Mouse (Mus musculus): Measurements from ENCODE around the gene Rassf5. TPM values are rescaled to one million over a fixed set of nuclear protein-coding genes. Genes with fewer than 3 reads are reported as not detected.
"Not testable (repeated sequence)": the region's sequence is repeated elsewhere in the genome, so short reads cannot be mapped to it uniquely, and the experiment has no call there.

The Rassf5 gene
- total RNA-seq, 2 experiments from 2014 or later: 25.1 to 25.8 TPM

DNA sequence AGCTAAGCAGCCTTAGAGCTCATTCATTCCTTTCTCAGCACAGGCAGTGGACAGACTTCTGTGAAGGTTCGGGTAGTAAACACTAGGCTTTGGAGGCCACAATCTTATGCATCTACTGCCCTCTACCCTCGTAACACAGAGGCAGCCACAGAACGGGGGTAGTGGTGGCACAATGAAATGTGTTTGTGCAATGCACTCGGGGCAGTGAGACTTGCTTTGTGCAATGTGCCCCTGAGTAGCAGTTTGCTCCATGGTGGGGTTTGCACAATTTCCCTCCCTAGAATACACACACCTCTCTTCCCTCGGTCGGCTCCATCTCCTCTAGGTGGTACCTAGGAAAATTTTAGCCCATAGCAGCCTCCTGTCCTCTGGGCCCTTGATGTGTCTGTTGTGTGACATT lies 58.1 kb downstream of the Rassf5 start:
- intact Hi-C loops (cut with DNase I): no loop called here
- no peak for DNase-seq (ENCODE audit: low spot score in 2 of 2)

GRCm38 (mm10) chr1:131185821-131186506 lies 59.1 kb downstream of the Rassf5 start:
- intact Hi-C loops (cut with DNase I): no loop called here
- peak; percentile 43 to 53 for DNase-seq (ENCODE audit: low spot score in 2 of 2)

GRCm38 (mm10) chr1:131184956-131185660 lies 60.0 kb downstream of the Rassf5 start:
- DNase-seq (ENCODE audit: low spot score in 2 of 2): no peak
- intact Hi-C loops (cut with DNase I): no loop called here

DNA sequence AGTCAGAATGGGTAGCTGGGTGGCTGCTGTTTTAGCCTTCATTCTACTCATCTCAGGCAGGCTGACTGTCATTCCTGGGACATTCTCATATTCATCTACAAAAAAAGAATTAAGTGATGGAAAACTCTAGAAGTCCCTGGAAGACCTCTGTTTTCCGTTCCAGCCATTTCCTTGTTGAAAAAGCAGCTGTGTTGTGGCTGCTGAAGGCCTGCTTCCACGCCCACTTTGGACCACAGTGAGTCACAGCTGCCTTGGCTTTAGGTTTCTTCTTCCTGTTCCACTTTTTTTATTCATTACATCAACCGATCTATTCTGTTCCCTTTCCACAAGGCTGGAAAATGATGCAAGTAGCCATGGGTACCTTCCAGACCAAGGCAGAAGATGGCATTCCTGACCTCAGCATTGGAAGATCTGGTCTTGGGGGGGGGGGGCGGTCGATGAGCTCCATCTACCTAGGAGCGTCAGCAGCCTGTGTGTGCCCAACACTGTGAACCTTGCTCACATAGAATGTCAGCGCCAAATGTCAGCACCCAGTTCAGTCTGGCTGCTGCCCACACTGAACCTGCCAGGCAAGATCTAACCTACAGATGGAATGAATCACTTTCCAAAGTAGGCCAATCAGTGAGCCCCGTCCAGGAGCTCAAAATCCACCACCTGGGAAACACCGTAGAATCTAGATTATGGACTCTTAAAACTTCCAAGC lies 60.7 kb downstream of the Rassf5 start:
- intact Hi-C loops (cut with DNase I): no loop called here
- DNase-seq (ENCODE audit: low spot score in 2 of 2): peak in 1 of 2 experiments; percentile 32

DNA sequence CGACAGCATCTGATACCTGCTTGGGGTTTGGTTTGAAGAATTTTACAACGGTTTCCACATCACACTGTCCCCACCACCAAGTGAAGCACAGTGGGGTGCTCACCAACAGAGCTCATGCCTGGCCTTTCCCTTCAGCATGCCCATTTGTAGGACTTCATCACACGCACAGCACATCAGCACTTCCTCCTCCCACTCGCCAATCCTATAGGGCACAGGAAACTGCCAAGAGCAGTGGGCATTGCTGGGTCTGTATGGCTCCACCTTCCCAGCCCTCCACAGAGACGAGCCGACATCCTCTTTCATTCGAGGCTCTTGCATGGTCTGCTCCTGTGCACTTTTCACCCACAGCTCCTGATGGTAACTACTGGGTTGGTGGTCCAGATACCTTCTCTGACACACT lies 61.9 kb downstream of the Rassf5 start:
- no peak for DNase-seq (ENCODE audit: low spot score in 2 of 2)
- intact Hi-C loops (cut with DNase I): loop anchor here (2.0 kb wide), 1 partner anchor 64 kb away; no protein-coding TSS in a partner anchor

- intact Hi-C loops (cut with DNase I): loop anchor here (2.0 kb wide), 1 partner anchor 65 kb away; no protein-coding TSS in a partner anchor
- DNase-seq (ENCODE audit: low spot score in 2 of 2): peak; percentile 83 to 85
Measured at GRCm38 (mm10) chr1:131181642-131182527, 63.2 kb downstream of the Rassf5 start.

DNA sequence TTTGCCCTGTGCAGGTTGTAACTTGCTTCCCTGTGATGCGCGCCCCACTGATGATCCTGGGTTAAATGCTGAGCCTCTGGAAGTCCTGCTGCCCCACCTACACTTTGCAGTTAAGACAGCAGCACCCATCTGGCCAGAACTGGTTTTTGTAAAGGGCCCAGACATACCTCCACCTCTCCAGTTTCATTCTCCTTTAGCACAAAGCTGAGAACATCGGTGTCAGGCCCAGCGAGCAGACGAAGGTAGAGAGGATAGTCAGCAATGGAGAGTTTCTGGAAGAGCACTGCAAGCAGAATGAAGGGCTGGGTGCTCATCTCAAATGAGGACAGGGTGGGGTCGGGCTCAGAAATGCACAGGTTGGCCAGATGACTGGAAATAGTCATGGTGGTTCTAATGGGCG lies 64.7 kb downstream of the Rassf5 start:
- intact Hi-C loops (cut with DNase I): no loop called here
- DNase-seq (ENCODE audit: low spot score in 2 of 2): no peak

DNA sequence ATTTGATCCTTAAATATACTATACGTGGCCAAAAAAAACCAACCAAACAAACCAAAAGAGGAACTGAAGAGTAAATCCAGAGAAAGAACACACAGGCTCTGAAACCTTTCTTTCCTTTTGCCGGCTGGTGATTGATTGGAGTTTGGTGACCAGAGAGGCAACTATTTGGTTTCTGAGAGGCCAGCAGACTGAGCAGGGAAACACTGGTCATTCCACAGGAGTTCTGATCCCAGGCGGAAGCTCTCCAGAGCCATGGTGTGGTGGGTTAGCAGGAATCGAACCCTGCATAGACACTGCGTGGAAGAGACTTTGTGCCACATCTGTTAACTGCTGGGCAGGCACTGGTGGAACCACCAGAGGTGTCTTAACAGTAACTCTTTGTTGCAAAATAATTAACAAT lies 67.0 kb downstream of the Rassf5 start:
- no peak for DNase-seq (ENCODE audit: low spot score in 2 of 2)
- intact Hi-C loops (cut with DNase I): no loop called here

GRCm38 (mm10) chr1:131177249-131177648 lies 67.8 kb downstream of the Rassf5 start:
- intact Hi-C loops (cut with DNase I): no loop called here
- no peak for DNase-seq (ENCODE audit: low spot score in 2 of 2)

DNA sequence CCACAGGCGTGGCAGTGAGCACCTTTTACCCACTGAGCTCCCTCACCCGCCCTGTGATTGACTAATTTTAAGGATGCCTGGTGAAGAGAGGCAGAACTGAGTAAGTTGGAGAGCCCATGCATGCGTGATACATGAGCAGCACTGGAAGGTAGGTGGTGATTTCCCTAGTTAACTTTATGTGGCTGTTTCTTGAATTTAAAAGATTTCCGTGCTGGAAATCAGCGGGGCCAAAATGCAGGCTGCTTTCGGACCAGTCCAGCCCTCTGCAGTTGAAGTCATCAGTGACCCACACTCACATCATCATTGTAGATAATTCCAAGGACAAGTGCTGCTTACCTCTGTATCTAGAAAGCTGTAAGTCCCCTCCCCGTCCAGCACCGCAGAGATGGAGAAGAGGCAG lies 69.2 kb downstream of the Rassf5 start:
- no peak for DNase-seq (ENCODE audit: low spot score in 2 of 2)
- intact Hi-C loops (cut with DNase I): no loop called here

DNA sequence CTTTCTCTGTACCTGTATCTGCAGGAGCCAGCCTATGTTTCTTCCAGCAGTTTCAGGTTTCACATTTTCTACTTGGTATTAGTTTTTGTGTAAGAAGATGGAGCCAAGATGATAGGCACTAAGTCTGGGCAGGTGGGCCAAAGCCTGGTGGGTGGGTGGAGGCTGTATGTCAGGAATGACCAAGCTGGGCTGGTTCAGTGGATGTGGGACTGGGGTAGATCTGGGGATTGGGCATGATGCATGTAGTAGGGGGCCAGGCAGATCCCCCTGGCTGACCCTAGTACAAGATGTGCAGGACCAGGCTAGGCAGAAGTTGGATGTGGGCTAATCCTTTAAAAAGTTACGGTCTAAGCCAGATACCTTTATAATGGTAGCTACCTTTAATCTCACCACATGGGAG lies 69.9 kb downstream of the Rassf5 start:
- DNase-seq (ENCODE audit: low spot score in 2 of 2): no peak
- intact Hi-C loops (cut with DNase I): no loop called here

DNA sequence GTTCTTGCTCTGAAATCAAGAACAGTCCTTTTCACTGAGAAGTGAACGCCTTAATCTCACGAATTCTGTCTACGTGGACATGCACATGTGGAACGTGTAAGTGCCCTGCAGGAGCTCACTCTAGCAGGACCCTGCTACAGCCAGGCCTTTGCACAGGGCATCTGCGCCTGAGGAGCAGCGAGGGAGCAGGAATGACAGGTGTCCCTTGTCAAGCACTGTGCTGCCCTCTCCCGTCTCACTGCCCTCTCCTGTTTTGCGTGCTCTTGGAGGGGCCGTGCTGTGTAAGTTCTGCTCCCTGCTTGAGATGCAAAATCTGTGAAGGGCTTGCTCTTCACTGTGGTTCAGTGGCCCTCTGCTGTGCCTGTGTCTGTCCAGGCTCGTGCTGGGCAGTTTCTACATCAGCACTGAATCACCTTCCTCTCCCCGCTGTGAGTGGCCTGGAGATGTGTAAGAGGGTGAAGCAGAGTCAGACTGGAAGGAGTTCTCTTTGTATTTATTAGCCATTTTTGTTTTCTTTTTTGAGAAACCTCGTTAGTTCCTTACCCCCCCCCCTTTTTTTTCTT lies 70.7 kb downstream of the Rassf5 start:
- DNase-seq (ENCODE audit: low spot score in 2 of 2): no peak
- intact Hi-C loops (cut with DNase I): no loop called here

GRCm38 (mm10) chr1:131173809-131174208 lies 71.2 kb downstream of the Rassf5 start:
- no peak for DNase-seq (ENCODE audit: low spot score in 2 of 2)
- intact Hi-C loops (cut with DNase I): no loop called here

GRCm38 (mm10) chr1:131173001-131173400 lies 72.1 kb downstream of the Rassf5 start:
- intact Hi-C loops (cut with DNase I): no loop called here
- no peak for DNase-seq (ENCODE audit: low spot score in 2 of 2)

DNA sequence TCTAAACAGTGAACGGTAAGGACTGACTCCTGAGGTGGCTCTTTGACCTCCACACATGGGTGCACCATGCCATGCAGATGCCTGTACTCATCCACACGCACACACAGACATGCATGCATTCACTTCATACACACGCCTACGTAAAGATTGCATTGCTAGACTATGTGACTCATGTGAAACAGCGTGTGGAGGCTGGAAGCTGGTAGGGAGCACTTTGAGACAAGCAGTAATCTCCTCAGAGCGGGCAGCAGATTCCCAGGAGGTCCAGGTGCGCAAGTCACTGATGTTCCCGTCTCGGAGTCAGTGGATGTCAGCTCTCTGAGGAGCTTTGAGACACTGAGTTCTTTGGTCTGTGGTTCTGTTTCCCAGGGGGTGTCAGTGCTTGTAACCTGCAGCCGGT lies 77.4 kb downstream of the Rassf5 start:
- DNase-seq (ENCODE audit: low spot score in 2 of 2): peak in 1 of 2 experiments; percentile 20
- intact Hi-C loops (cut with DNase I): no loop called here

DNA sequence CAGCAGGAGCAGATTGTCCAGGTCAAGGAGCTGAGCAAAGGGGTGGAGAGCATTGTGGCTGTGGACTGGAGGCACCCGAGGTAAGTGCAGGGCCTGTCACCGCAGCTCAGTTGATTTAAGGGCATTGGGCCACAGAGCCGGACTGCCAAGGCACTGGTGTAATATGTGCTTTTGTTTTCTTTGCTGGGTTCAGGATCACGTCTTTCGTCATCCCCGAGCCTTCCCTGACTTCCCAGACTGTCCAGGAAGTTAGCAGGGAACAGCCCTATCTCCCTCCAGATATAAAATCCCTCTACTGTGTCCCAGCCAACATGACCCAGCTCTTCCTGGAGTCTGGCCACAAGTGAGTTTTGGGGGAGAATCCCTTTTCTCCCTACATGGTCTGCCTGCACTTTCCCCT lies 80.6 kb downstream of the Rassf5 start:
- no peak for DNase-seq (ENCODE audit: low spot score in 2 of 2)
- intact Hi-C loops (cut with DNase I): no loop called here

DNA sequence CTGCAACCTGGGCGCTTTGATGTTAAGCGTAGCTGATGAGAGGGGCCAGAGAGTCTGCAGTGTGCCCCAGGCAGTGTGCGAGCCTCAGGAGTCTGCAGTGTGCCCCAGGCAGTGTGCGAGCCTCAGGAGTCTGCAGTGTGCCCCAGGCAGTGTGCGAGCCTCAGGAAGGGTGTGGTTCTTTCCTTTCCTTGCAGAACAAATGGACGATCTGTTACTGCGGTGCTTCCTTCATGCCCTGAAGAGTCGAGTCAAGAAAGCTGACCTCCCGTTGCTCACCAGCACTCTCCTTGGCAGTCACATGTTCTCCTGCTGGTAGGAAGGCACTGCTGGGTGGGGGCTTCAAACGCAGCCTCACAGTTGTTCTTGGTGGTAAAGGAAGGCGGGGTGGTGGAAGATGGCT lies 84.0 kb downstream of the Rassf5 start:
- no peak for DNase-seq (ENCODE audit: low spot score in 2 of 2)
- intact Hi-C loops (cut with DNase I): no loop called here

DNA sequence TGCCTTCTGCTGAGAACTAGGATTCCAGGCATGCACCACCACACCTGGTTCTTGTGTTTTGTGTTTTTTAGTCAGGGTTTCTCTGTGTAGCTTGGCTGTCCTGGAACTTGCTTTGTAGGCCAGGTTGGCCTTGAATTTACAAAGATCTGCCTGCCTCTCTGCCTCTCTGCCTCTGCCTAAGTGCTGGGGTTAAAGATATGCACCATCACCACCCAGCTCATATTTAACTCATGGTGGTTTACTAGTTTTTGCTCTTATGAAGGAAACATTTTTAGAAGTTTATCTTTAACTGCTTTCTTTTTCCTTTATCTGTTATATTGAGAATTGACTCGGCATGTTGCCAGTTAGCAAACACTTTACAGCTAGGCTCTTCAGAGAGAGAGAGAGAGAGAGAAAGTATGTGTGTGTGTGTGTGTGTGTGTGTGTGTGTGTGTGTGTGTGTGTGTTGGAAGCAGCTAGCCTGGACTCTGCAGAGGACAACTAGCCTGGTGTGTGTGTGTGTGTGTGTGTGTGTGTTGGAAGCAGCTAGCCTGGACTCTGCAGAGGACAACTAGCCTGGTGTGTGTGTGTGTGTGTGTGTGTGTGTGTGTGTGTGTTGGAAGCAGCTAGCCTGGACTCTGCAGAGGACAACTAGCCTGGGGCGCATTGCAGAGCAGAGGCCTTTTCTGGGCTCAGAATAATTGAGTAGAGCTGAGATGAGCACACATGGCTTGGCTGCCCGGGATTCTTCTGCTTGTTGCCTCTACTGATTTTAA lies 85.3 kb downstream of the Rassf5 start:
- intact Hi-C loops (cut with DNase I); DNase-seq (ENCODE audit: low spot score in 2 of 2): not testable (repeated sequence)

DNA sequence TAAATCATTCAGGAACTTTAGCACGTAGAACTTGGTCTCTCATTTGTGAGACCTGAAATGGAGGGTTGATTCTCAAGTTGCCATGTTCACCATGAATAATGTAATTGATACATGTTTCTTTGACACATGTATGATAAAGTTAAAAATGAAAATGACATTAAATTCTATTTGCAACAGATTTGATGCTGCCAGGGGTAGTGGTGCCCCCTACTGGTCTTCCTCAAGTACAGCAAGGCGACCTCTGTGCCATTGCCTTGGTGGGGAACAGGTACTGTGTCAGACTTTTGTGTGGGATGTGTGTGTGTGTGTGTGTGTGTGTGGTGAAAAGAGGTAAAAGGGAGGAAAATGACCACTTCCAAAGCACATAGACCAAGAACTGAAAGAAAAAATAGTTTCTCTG lies 89.6 kb downstream of the Rassf5 start:
- DNase-seq (ENCODE audit: low spot score in 2 of 2): no peak
- intact Hi-C loops (cut with DNase I): no loop called here

All from left cerebral cortex, postnatal 14 days (tissue).